Mouse (Mus musculus): ENCODE results near the gene 1110032A03Rik. TPM values are rescaled to one million over a fixed set of nuclear protein-coding genes. Genes with fewer than 3 reads are reported as not detected.

1110032A03Rik gene
- polyA plus RNA-seq, 1 experiment, result 1.3 TPM

GRCm38 (mm10) chr9:50811187-50811586, 35.9 kb upstream of the 1110032A03Rik start:
- Histone ChIP-seq H3K4me3 (replicated peaks) (peak overlapping the region; percentile 59), H3K27me3 (replicated peaks) (no peaks in the 10 kb centered on the region), H3K9me3 (no peaks in the 10 kb centered on the region), H3K36me3 (replicated peaks; ENCODE audit: low read length) (peaks cover 80% of the 10 kb centered on the region), H3K4me1 (peaks cover 75% of the 10 kb centered on the region)
- TF ChIP-seq GATA1 (IDR thresholded peaks at IDR 0.05; ENCODE audit: borderline replicate concordance, low read length), result peak; percentile 50; the same call in 1 of the 3 replicates
- no peak for TF ChIP-seq FLI1 (IDR thresholded peaks at IDR 0.05; ENCODE audit: low read length)

GRCm38 (mm10) chr9:50809146-50809545, 33.8 kb upstream of the 1110032A03Rik start:
- TF ChIP-seq GATA1 (IDR thresholded peaks at IDR 0.05; ENCODE audit: borderline replicate concordance, low read length) (no peak), FLI1 (IDR thresholded peaks at IDR 0.05; ENCODE audit: low read length) (no peak)
- Histone ChIP-seq H3K4me1 (peaks cover 91% of the 10 kb centered on the region), H3K36me3 (replicated peaks; ENCODE audit: low read length) (peaks cover 85% of the 10 kb centered on the region)

GRCm38 (mm10) chr9:50808471-50808870, 33.2 kb upstream of the 1110032A03Rik start:
- Histone ChIP-seq H3K9me3 (no peaks in the 10 kb centered on the region), H3K4me3 (replicated peaks) (no peak overlapping the region), H3K27me3 (replicated peaks) (no peaks in the 10 kb centered on the region), H3K36me3 (replicated peaks; ENCODE audit: low read length) (peaks cover 85% of the 10 kb centered on the region), H3K4me1 (peaks cover 91% of the 10 kb centered on the region)
- no peak for TF ChIP-seq GATA1 (IDR thresholded peaks at IDR 0.05; ENCODE audit: borderline replicate concordance, low read length)
- TF ChIP-seq FLI1 (IDR thresholded peaks at IDR 0.05; ENCODE audit: low read length), result no peak

More at GRCm38 (mm10) chr9:50809146-50809545, 33.8 kb upstream of the 1110032A03Rik start:
- H3K27me3 ChIP-seq (replicated peaks), result no peaks in the 10 kb centered on the region
- no peaks in the 10 kb centered on the region for H3K9me3 ChIP-seq
- H3K4me3 ChIP-seq (replicated peaks), result no peak overlapping the region

GRCm38 (mm10) chr9:50803055-50803671, 27.8 kb upstream of the 1110032A03Rik start:
- no peaks in the 10 kb centered on the region for H3K27me3 ChIP-seq (replicated peaks)
- no peak overlapping the region for H3K4me3 ChIP-seq (replicated peaks)
- TF ChIP-seq GATA1 (IDR thresholded peaks at IDR 0.05; ENCODE audit: borderline replicate concordance, low read length), result no peak
- TF ChIP-seq FLI1 (IDR thresholded peaks at IDR 0.05; ENCODE audit: low read length), result no peak
- H3K4me1 ChIP-seq, result peaks cover 50% of the 10 kb centered on the region
- no peaks in the 10 kb centered on the region for H3K9me3 ChIP-seq
- peaks cover 93% of the 10 kb centered on the region for H3K36me3 ChIP-seq (replicated peaks; ENCODE audit: low read length)

- Histone ChIP-seq H3K36me3 (replicated peaks; ENCODE audit: low read length) (peaks cover 87% of the 10 kb centered on the region), H3K4me3 (replicated peaks) (no peak overlapping the region), H3K4me1 (peaks cover 36% of the 10 kb centered on the region), H3K27me3 (replicated peaks) (no peaks in the 10 kb centered on the region), H3K9me3 (no peaks in the 10 kb centered on the region)
- no peak for TF ChIP-seq FLI1 (IDR thresholded peaks at IDR 0.05; ENCODE audit: low read length)
- no peak for TF ChIP-seq GATA1 (IDR thresholded peaks at IDR 0.05; ENCODE audit: borderline replicate concordance, low read length)
These were observed 25.7 kb upstream of the 1110032A03Rik start for GRCm38 (mm10) chr9:50800985-50801384.

DNA sequence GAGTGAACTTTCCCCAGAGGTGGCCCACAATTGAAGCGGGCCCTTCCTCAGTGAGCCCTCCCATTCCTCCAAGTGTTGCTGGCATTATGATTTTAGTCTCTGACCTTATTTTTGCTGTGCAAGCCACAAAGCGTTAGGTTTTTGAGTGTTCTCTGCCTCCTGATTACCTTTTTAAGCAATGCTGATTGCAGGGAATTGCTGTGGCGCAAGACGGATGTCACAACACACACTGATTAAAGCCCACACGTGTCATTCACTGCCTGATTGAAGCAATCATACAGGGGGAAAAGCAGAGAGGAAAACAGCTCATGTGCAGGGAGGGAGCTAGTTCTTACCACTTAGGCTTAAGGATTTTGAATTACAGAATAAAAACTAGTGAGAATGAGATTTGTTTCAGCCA, 23.0 kb upstream of the 1110032A03Rik start:
- TF ChIP-seq FLI1 (IDR thresholded peaks at IDR 0.05; ENCODE audit: low read length), result no peak
- no peak for TF ChIP-seq GATA1 (IDR thresholded peaks at IDR 0.05; ENCODE audit: borderline replicate concordance, low read length)
- peaks cover 86% of the 10 kb centered on the region for H3K36me3 ChIP-seq (replicated peaks; ENCODE audit: low read length)
- H3K27me3 ChIP-seq (replicated peaks), result no peaks in the 10 kb centered on the region

GRCm38 (mm10) chr9:50797641-50798040, 22.3 kb upstream of the 1110032A03Rik start:
- Histone ChIP-seq H3K4me3 (replicated peaks) (no peak overlapping the region), H3K9me3 (no peaks in the 10 kb centered on the region), H3K4me1 (peaks cover 10% of the 10 kb centered on the region), H3K27me3 (replicated peaks) (no peaks in the 10 kb centered on the region), H3K36me3 (replicated peaks; ENCODE audit: low read length) (peaks cover 82% of the 10 kb centered on the region)
- no peak for TF ChIP-seq FLI1 (IDR thresholded peaks at IDR 0.05; ENCODE audit: low read length)
- TF ChIP-seq GATA1 (IDR thresholded peaks at IDR 0.05; ENCODE audit: borderline replicate concordance, low read length), result no peak

More for the DNA sequence above, 23.0 kb upstream of the 1110032A03Rik start:
- H3K9me3 ChIP-seq, result no peaks in the 10 kb centered on the region
- H3K4me3 ChIP-seq (replicated peaks), result no peak overlapping the region
- H3K4me1 ChIP-seq, result peaks cover 15% of the 10 kb centered on the region

DNA sequence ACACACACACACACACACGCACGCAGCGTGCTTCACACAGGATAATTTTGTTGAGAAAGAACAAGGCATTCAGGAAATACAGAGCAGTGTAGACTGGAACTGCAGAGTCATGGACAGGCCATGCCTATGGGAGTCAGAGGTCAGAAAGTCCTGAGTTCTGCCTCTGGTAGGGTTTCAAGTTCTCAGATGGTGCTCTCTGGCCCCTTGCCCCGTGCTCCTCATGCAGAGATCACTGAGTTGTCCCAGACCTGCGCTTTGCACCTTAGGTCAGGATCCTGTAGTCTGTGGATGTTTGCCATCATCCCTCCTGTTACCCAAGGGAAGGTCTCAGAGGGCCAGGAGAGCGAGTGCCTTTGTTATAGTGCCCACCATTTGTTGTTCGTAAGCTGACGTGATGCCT, 21.5 kb upstream of the 1110032A03Rik start:
- Histone ChIP-seq H3K27me3 (replicated peaks) (no peaks in the 10 kb centered on the region), H3K9me3 (no peaks in the 10 kb centered on the region), H3K36me3 (replicated peaks; ENCODE audit: low read length) (peaks cover 82% of the 10 kb centered on the region), H3K4me1 (peaks cover 14% of the 10 kb centered on the region), H3K4me3 (replicated peaks) (no peak overlapping the region)
- no peak for TF ChIP-seq FLI1 (IDR thresholded peaks at IDR 0.05; ENCODE audit: low read length)

- no peak for TF ChIP-seq GATA1 (IDR thresholded peaks at IDR 0.05; ENCODE audit: borderline replicate concordance, low read length)
- no peak for TF ChIP-seq FLI1 (IDR thresholded peaks at IDR 0.05; ENCODE audit: low read length)
- peaks cover 83% of the 10 kb centered on the region for H3K36me3 ChIP-seq (replicated peaks; ENCODE audit: low read length)
- H3K4me3 ChIP-seq (replicated peaks), result no peak overlapping the region
- peaks cover 20% of the 10 kb centered on the region for H3K4me1 ChIP-seq
- H3K9me3 ChIP-seq, result no peaks in the 10 kb centered on the region
- no peaks in the 10 kb centered on the region for H3K27me3 ChIP-seq (replicated peaks)
These were observed 19.9 kb upstream of the 1110032A03Rik start for GRCm38 (mm10) chr9:50795266-50795665.

DNA sequence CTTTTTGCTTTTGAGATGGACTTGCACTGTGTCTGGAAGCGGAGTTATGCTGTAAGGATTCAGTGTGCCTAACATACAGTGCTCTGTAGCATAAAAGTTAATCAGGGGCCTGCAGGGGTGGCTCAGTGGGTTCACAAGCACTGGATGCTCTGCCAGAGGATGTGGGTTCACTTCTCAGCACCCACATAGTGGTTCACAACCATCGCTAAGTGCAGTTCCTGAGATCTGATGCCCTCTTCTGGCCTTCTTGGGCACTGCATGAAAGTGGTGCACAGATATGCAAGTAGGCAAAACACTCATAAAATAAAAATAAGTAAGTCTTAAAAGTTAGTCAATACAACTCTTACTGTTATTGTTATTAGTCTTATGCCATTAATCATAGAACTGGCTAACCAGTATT, 6.8 kb upstream of the 1110032A03Rik start:
- Histone ChIP-seq H3K4me1 (peaks cover 3% of the 10 kb centered on the region; the same call in 1 of the 2 replicates), H3K9me3 (no peaks in the 10 kb centered on the region), H3K4me3 (replicated peaks) (no peak overlapping the region), H3K36me3 (replicated peaks; ENCODE audit: low read length) (peaks cover 88% of the 10 kb centered on the region), H3K27me3 (replicated peaks) (no peaks in the 10 kb centered on the region)
- TF ChIP-seq FLI1 (IDR thresholded peaks at IDR 0.05; ENCODE audit: low read length) (no peak), GATA1 (IDR thresholded peaks at IDR 0.05; ENCODE audit: borderline replicate concordance, low read length) (no peak)

All from megakaryocyte, embryonic 14.5 days (primary cell).